Mouse (Mus musculus) forebrain, embryonic 16.5 days (tissue): ENCODE measurements around the gene Mlec. TPM values are rescaled to one million over a fixed set of nuclear protein-coding genes. Genes with fewer than 3 reads are reported as not detected.

Source experiments
- ATAC-seq: fragments of 200-750 bp; cut with Nextera tagmentation; 2 replicates; pipeline ENCODE4 v1.8.0; 2017; ENCODE audit warnings: mild to moderate bottlenecking, moderate library complexity
- H3K27ac ChIP-seq: fragments of 300-500 bp; sonication (generic); 2 replicates; pipeline ENCODE4 v1.5.1; 2014; ENCODE audit warnings: low read length, control low read depth
- H3K27me3 ChIP-seq: fragments of 300-500 bp; sonication (generic); replicated peaks from 2 replicates; pipeline ENCODE4 v1.6.1; 2014; ENCODE audit warnings: low read length; ENCODE audit not compliant: control insufficient read depth, insufficient read depth
- H3K36me3 ChIP-seq: fragments of 300-500 bp; sonication (generic); 2 replicates; pipeline ENCODE4 v1.6.1; 2014; ENCODE audit not compliant: control insufficient read depth, insufficient read depth
- H3K4me1 ChIP-seq: fragments of 300-500 bp; sonication (generic); replicated peaks from 2 replicates; pipeline ENCODE4 v1.6.1; 2014; ENCODE audit warnings: low read length; ENCODE audit not compliant: control insufficient read depth, insufficient read depth
- H3K4me2 ChIP-seq: fragments of 300-500 bp; sonication (generic); 2 replicates; pipeline ENCODE4 v1.6.1; 2014; ENCODE audit warnings: mild to moderate bottlenecking, low read length, control low read depth
- H3K4me3 ChIP-seq: fragments of 300-500 bp; sonication (generic); replicated peaks from 2 replicates; pipeline ENCODE4 v1.5.1; 2014; ENCODE audit warnings: mild to moderate bottlenecking, low read length, control low read depth
- H3K9ac ChIP-seq: fragments of 300-500 bp; sonication (generic); replicated peaks from 2 replicates; pipeline ENCODE4 v1.6.1; 2014; ENCODE audit warnings: low read depth, low read length, control low read depth
- H3K9me3 ChIP-seq: fragments of 300-500 bp; sonication (generic); 2 replicates; pipeline ENCODE4 v1.6.1; 2016; ENCODE audit warnings: low read length; ENCODE audit not compliant: control insufficient read depth
- WGBS: fragments of 180-500 bp; shearing (Covaris S2); extraction: QIAGEN DNeasy Blood & Tissue Kit; methylation state at CpG from one replicate; pipeline ENCODE4 v1.1.7; 2014; 5-methylcytosine and 5-hydroxymethylcytosine counted together
- polyA plus RNA-seq: library from polyadenylated mRNA; unstranded; fragments of >200 nt; fragmentation: Nextera tagmentation; extraction: Ambion mirVana; gene quantifications from 2 replicates; pipeline ENCODE4 v1.2.1, GENCODE M21; 2015

The Mlec gene
- polyA plus RNA-seq, 1 experiment from 2014 or later = 21.1 TPM

- Histone ChIP-seq H3K9me3 (no peaks in the 10 kb centered on the region), H3K9ac (no peak overlapping the region), H3K27ac (no peak overlapping the region), H3K4me1 (no peaks in the 10 kb centered on the region), H3K27me3 (no peaks in the 10 kb centered on the region), H3K4me3 (no peak overlapping the region), H3K36me3 (peaks cover 20% of the 10 kb centered on the region), H3K4me2 (no peak overlapping the region)
- WGBS = 89% methylated on average over 9 of the region's 9 CpGs
- no peak for ATAC-seq
Observed at GRCm38 (mm10) chr5:115099991-115100390, 58.0 kb downstream of the Mlec start.

- Histone ChIP-seq H3K9me3 (no peaks in the 10 kb centered on the region), H3K4me3 (no peak overlapping the region), H3K27ac (no peak overlapping the region), H3K27me3 (no peaks in the 10 kb centered on the region), H3K9ac (no peak overlapping the region), H3K36me3 (peaks cover 22% of the 10 kb centered on the region), H3K4me1 (no peaks in the 10 kb centered on the region), H3K4me2 (no peak overlapping the region)
- WGBS = 81% methylated on average over 5 of the region's 5 CpGs
- no peak for ATAC-seq
Observed at GRCm38 (mm10) chr5:115099530-115099929, 58.4 kb downstream of the Mlec start.

DNA sequence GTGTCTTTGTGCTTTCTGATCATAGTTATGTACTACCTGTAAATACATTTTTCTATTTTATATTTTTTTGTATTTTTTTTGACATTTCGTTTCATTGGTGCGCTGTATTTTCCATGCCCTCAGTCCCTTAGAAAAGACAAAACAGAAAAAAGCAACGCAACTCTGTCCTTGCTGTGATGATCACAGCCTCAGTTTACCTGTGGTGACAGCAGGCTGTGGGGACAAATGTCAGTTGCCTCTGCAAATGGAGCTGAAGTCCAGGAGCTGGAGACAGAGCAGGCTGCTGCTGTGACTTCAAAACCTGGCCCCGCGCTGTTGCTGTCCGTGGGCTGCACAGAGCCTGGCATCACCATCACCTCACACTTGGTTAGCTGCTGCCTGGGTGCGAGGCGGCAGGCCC, 59.8 kb downstream of the Mlec start, which contains the start of gene Gm10401:
Gm10401 (minus strand) TSS at position 101 of the 400 bp plus-strand sequence.
- Histone ChIP-seq H3K4me2 (no peak within 1 kb of the TSS), H3K36me3 (peaks cover 22% of the 10 kb centered on the region), H3K9me3 (no peaks in the 10 kb centered on the region), H3K4me1 (no peaks in the 10 kb centered on the region), H3K9ac (no peak within 1 kb of the TSS), H3K4me3 (no peak within 1 kb of the TSS), H3K27ac (no peak within 1 kb of the TSS), H3K27me3 (no peaks in the 10 kb centered on the region)
- ATAC-seq = no peak
- WGBS = 96% methylated on average over 8 of the region's 8 CpGs

Other genes starting within 250 kb of the Mlec start
- 0.39 and 0.41 TPM in 2 replicates for gene Oasl1, start 234.9 kb downstream of the Mlec start, polyA plus RNA-seq
- gene 2210016L21Rik, start 216.0 kb downstream of the Mlec start, polyA plus RNA-seq = 84.1 and 106 TPM in 2 replicates
- 0.06 TPM in 1 of 2 replicates, not detected in the other for gene Hnf1a, start 187.1 kb downstream of the Mlec start, polyA plus RNA-seq
- gene Sppl3, start 147.0 kb downstream of the Mlec start, polyA plus RNA-seq = 16.5 and 16.6 TPM in 2 replicates
- 34.9 and 38.1 TPM in 2 replicates for gene Gm10401, start 59.9 kb downstream of the Mlec start, polyA plus RNA-seq
- gene Acads, start 38.8 kb downstream of the Mlec start, polyA plus RNA-seq = 18.0 and 19.8 TPM in 2 replicates
- gene Unc119b, start 23.2 kb downstream of the Mlec start, polyA plus RNA-seq = 35.3 and 39.8 TPM in 2 replicates
- gene Cabp1, start 36.2 kb upstream of the Mlec start, polyA plus RNA-seq = 8.3 and 9.2 TPM in 2 replicates
- 85.3 and 101 TPM in 2 replicates for gene Pop5, start 77.7 kb upstream of the Mlec start, polyA plus RNA-seq
- 168 and 176 TPM in 2 replicates for gene Rnf10, start 114.7 kb upstream of the Mlec start, polyA plus RNA-seq
- gene Coq5, start 121.5 kb upstream of the Mlec start, polyA plus RNA-seq = 62.9 and 64.3 TPM in 2 replicates
- gene Dynll1, start 142.8 kb upstream of the Mlec start, polyA plus RNA-seq = 1,337 and 1,455 TPM in 2 replicates
- 165 and 183 TPM in 2 replicates for gene Srsf9, start 169.0 kb upstream of the Mlec start, polyA plus RNA-seq
- 35.9 and 40.7 TPM in 2 replicates for gene Gatc, start 183.0 kb upstream of the Mlec start, polyA plus RNA-seq
- gene Triap1, start 183.0 kb upstream of the Mlec start, polyA plus RNA-seq = 59.9 and 62.3 TPM in 2 replicates
- 864 and 925 TPM in 2 replicates for gene Cox6a1, start 190.8 kb upstream of the Mlec start, polyA plus RNA-seq